Mouse (Mus musculus) liver, adult 2 months (tissue): ENCODE measurements around the gene Actl6b.

Experiments used
- CTCF ChIP-seq: fragments of 200-500 bp; IDR thresholded peaks from 2 replicates; pipeline ENCODE4 v1.5.1; 2011; ENCODE audit warnings: low read depth, low read length, control low read depth
- POLR2A ChIP-seq: fragments of 200-500 bp; IDR thresholded peaks from 2 replicates; pipeline ENCODE4 v1.6.1; 2011; ENCODE audit warnings: low read length, control low read depth; ENCODE audit not compliant: insufficient read depth; ENCODE audit errors: extremely low read depth

DNA sequence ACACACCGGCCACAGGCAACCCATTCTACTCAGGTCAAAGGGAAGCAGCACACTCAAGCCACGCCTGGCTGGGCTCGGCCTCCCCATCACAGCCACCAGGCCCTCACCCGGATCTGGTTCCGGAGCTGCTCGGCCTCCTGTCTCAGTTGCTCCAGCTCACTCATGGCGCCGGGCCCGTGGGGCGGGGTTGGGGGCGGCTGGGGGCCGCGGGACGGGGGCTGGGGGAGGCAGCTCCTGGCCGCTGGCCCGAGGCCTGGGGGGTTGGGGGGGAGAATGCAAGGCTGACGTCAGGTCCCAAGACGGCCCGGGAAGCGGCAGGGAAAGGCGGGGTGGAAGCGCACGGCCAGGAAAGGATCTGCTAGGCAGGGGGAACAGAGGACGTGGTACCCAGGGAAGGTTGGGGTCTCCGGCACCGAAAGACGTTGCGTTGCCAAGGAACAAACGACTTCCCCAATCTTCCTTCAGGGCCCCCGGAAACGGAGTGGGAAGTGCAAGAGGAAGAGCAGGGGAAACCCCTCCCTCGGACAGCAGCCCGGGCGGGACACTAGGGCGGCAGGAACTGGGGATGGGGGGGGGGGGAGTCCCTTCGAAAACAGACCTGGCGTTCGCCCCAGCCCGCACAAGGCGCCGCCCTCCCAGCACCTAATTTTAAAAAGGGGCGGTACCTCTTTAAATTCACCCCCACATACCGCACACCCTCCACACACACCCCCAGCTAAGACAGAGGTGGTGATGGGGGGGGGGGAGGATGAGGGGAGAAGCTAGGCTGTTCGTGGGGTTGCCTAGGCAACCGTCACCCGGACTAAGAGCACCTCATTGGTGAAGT is 22.5 kb upstream of the Actl6b start:
- TF ChIP-seq CTCF (no peak), POLR2A (no peak)
